Mouse (Mus musculus) liver, embryonic 12.5 days (tissue): ENCODE measurements around the gene Hnf1a. TPM values are rescaled to one million over a fixed set of nuclear protein-coding genes. Genes with fewer than 3 reads are reported as not detected.
"Not testable (repeated sequence)": the region's sequence is repeated elsewhere in the genome, so short reads cannot be mapped to it uniquely, and the experiment has no call there.

Experiments used
- ATAC-seq: fragments of 200-750 bp; cut with Nextera tagmentation; 2 replicates; pipeline ENCODE4 v1.8.0; 2017; ENCODE audit warnings: moderate number of reproducible peaks, mild to moderate bottlenecking, moderate library complexity
- H3K27ac ChIP-seq: fragments of 300-500 bp; sonication (generic); 2 replicates; pipeline ENCODE4 v1.5.1; 2016; ENCODE audit warnings: mild to moderate bottlenecking
- H3K27me3 ChIP-seq: fragments of 300-500 bp; sonication (generic); replicated peaks from 2 replicates; pipeline ENCODE4 v1.6.1; 2016; ENCODE audit warnings: mild to moderate bottlenecking, moderate library complexity
- H3K36me3 ChIP-seq: fragments of 300-500 bp; sonication (generic); 2 replicates; pipeline ENCODE4 v1.6.1; 2016; ENCODE audit warnings: mild to moderate bottlenecking, moderate library complexity
- H3K4me1 ChIP-seq: fragments of 300-500 bp; sonication (generic); 2 replicates; pipeline ENCODE4 v1.6.1; 2016
- H3K4me2 ChIP-seq: fragments of 300-500 bp; sonication (generic); 2 replicates; pipeline ENCODE4 v1.6.1; 2016; ENCODE audit warnings: mild to moderate bottlenecking, moderate library complexity
- H3K4me3 ChIP-seq: fragments of 300-500 bp; sonication (generic); 2 replicates; pipeline ENCODE4 v1.5.1; 2016; ENCODE audit warnings: mild to moderate bottlenecking, moderate library complexity
- H3K9ac ChIP-seq: fragments of 300-500 bp; sonication (generic); 2 replicates; pipeline ENCODE4 v1.6.1; 2016; ENCODE audit warnings: mild to moderate bottlenecking, moderate library complexity
- H3K9me3 ChIP-seq: fragments of 300-500 bp; sonication (generic); replicated peaks from 2 replicates; pipeline ENCODE4 v1.6.1; 2016; ENCODE audit warnings: mild to moderate bottlenecking, moderate library complexity
- WGBS: fragments of 180-500 bp; shearing (Covaris S2); methylation state at CpG from one replicate; pipeline ENCODE4 v1.1.7; 2016; ENCODE audit not compliant: insufficient replicate concordance; 5-methylcytosine and 5-hydroxymethylcytosine counted together
- polyA plus RNA-seq: library from polyadenylated mRNA; unstranded; fragments of >200 nt; fragmentation: Nextera tagmentation; extraction: Ambion mirVana; gene quantifications from 2 replicates; pipeline ENCODE4 v1.2.1, GENCODE M21; 2016

Gene Hnf1a
- polyA plus RNA-seq, 1 experiment from 2014 or later = 3.8 TPM

DNA sequence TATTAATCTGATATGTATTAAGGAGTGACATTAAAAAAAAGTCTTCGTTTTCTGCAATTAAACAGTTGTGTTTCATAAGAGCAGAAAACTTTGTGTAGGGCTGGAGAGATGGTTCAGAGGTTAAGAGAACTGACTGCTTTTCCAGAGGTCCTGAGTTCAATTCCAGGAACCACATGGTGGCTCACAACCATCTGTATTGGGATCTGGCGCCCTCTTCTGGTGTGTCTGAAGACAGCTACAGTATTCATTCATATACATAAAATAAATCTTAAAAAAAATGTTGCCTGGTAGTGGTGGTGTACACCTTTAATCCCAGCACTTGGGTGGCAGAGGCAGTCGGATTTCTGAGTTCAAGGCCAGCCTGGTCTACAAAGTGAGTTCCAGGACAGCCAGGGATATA is 29.8 kb downstream of the Hnf1a start:
- not testable (repeated sequence) for H3K4me3 ChIP-seq, H3K27me3 ChIP-seq, H3K9ac ChIP-seq, H3K9me3 ChIP-seq, H3K27ac ChIP-seq, ATAC-seq
- Histone ChIP-seq H3K4me1 (peaks cover 13% of the 10 kb centered on the region), H3K4me2 (peak overlapping the region; percentile 78), H3K36me3 (peaks cover 14% of the 10 kb centered on the region)
- WGBS = 43% methylated on average over 3 of the region's 3 CpGs

DNA sequence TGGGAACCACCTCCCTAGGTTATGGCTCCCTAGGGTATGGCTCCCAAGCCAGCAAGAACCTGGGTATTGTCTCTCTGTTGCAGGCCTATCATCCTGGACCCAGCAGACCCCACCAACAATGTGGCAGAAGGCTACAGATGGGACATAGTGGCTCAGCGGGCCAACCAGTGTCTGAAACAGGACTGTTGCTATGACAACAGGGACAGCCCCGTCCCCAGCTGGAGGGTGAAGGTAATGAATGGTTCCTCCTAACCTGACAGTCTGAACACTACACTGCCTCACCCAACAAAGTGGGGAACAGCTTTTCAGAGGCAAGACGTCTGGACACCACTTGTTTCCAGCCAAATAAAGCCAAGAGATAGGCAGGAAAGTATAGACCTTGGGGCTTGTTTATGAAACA is 35.1 kb downstream of the Hnf1a start:
- Histone ChIP-seq H3K27ac (no peak overlapping the region), H3K9ac (no peak overlapping the region), H3K4me3 (no peak overlapping the region), H3K9me3 (no peaks in the 10 kb centered on the region), H3K4me2 (no peak overlapping the region), H3K36me3 (no peaks in the 10 kb centered on the region), H3K27me3 (peaks cover 6% of the 10 kb centered on the region; the same call in 1 of the 2 replicates), H3K4me1 (0 out of 2 replicates have a peak, but pooled peaks cover 3% of the 10 kb centered on the region)
- WGBS = 33% methylated on average over 3 of the region's 3 CpGs
- no peak for ATAC-seq

DNA sequence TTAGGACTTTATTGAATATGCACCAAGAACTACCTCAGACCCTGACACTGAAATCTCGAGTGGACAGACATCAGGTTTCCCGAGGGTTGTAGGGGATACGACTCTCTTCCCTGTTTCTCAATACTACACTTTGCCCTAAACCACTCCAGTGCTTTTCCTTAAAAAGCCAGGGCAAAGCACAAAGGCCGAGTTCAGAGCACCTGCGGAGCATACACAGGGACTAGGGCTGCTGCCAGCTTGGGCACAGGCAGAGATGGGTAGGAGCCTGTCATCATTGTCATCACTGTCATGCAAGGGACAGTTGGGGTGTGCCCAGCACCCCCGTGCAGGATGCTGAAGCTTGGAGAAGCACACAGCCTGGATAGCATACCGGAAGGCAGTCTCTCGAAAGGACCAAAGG is 37.7 kb downstream of the Hnf1a start:
- no peak for ATAC-seq
- no peaks in the 10 kb centered on the region for H3K9me3 ChIP-seq

DNA sequence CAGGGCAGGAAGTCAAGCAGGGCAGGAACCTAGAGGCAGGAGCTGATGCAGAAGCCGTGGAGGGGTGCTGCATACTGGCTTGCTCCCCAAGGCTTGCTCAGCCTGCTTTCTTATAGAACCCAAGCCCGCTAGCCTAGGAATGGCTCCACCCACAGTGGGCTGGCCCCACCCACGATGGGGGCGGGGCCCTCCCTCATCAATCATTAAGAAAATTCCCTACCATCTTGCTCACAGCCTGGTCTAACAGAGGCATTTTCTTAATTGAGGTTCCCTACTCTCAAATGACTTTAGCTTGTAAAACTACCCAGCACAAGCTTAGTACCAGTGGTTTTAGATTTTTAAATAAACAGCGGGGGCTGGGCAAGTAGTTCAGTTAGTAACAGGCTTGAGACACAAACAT is 39.3 kb downstream of the Hnf1a start:
- H3K27ac ChIP-seq = no peak overlapping the region
- H3K27me3 ChIP-seq = peaks cover 10% of the 10 kb centered on the region
- H3K4me3 ChIP-seq = no peak overlapping the region
- no peak overlapping the region for H3K9ac ChIP-seq
- H3K36me3 ChIP-seq = no peaks in the 10 kb centered on the region
- ATAC-seq = no peak
- no peak overlapping the region for H3K4me2 ChIP-seq
- 45% methylated on average over 5 of the region's 5 CpGs for whole genome bisulfite sequencing
- H3K4me1 ChIP-seq = 0 out of 2 replicates have a peak, but pooled peaks cover 3% of the 10 kb centered on the region
- H3K9me3 ChIP-seq = no peaks in the 10 kb centered on the region

More for the DNA sequence above, 37.7 kb downstream of the Hnf1a start:
- WGBS = 67% methylated on average over 8 of the region's 8 CpGs
- no peak overlapping the region for H3K4me3 ChIP-seq
- no peaks in the 10 kb centered on the region for H3K36me3 ChIP-seq
- no peak overlapping the region for H3K27ac ChIP-seq
- H3K4me2 ChIP-seq = no peak overlapping the region
- no peak overlapping the region for H3K9ac ChIP-seq
- H3K27me3 ChIP-seq = peaks cover 10% of the 10 kb centered on the region
- H3K4me1 ChIP-seq = 0 out of 2 replicates have a peak, but pooled peaks cover 3% of the 10 kb centered on the region

DNA sequence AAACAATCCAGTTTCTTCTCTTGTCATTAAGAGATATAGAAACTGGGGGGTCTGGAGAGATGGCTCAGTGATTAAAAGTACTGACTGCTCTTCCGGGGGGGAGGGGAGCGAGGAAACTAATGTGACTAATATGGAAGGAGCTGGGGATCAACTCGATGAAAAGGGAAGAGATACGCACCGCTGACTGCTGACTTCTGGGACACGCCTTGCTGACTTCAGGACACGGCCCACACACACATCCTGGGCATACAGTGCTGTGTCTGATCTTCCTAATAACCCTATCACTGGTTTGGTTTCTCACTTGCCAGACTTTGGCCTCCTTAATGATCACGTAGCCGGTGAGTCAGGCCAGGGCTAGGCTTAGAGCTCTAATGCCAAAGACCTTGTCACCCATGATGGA is 44.1 kb downstream of the Hnf1a start:
- Histone ChIP-seq H3K36me3 (no peaks in the 10 kb centered on the region), H3K4me1 (peaks cover 18% of the 10 kb centered on the region), H3K4me3 (no peak overlapping the region), H3K27ac (no peak overlapping the region), H3K9me3 (no peaks in the 10 kb centered on the region), H3K4me2 (no peak overlapping the region), H3K27me3 (peaks cover 4% of the 10 kb centered on the region; the same call in 1 of the 2 replicates), H3K9ac (no peak overlapping the region)
- no peak for ATAC-seq
- WGBS = 71% methylated on average over 9 of the region's 9 CpGs

DNA sequence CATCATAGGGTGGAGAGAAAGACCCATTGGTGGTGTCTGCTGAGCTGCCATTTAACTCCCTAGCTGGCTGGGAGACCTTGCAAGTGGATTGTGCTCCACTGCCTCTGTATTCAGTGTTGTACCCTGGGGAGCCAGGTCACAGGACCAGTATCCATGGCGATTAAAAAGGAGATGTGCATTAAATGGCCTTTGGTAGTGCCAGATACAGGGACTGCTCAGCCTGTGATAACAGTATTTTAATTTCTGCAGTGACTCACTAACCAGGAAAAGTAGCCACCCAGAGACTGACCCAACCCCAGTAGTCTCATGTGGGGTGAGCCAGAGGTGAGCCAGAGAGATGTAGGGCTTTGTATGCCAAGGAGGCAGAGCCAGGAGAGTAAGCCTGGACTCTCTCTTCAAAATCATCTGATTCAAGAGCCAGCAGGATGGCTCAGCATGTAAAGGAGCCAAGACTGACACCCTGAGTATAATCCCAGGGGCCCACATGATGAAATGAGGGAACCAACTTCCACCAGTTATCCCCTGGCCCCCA is 44.7 kb downstream of the Hnf1a start:
- peaks cover 17% of the 10 kb centered on the region for H3K4me1 ChIP-seq
- no peaks in the 10 kb centered on the region for H3K9me3 ChIP-seq
- H3K27me3 ChIP-seq = peaks cover 4% of the 10 kb centered on the region; the same call in 1 of the 2 replicates
- no peak overlapping the region for H3K4me3 ChIP-seq
- H3K4me2 ChIP-seq = no peak overlapping the region
- H3K36me3 ChIP-seq = no peaks in the 10 kb centered on the region
- WGBS = 53% methylated on average over 1 of the region's 1 CpGs
- ATAC-seq = no peak
- H3K27ac ChIP-seq = no peak overlapping the region
- no peak overlapping the region for H3K9ac ChIP-seq

DNA sequence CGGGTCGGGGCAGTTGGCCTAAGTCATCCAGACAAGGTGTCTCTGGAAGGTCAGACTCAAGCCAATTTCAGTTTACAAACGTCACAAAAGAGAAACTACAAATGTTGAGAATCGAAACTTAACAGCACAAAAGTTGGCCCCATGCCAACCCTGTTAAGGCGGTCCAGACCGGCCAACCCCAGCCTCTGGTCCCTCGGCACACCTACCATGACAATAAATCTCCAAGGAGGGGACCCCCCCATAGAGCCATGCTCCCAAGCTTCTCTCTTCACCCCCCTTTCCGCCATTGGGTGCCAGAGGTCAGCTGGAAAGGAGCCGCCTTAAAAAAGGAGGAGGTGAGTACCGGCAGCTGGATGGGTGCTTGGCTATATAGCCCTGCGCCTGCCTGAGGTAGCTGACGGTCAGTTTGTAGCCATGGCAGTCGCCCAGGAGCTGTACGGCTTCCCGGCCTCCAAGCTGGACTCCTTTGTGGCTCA is 47.9 kb downstream of the Hnf1a start, which contains the start of gene Oasl1:
TSS of gene Oasl1 (plus strand) at position 243 of the 476 bp plus-strand sequence.
- no peak within 1 kb of the TSS for H3K4me3 ChIP-seq
- WGBS = 59% methylated on average over 15 of the region's 15 CpGs

DNA sequence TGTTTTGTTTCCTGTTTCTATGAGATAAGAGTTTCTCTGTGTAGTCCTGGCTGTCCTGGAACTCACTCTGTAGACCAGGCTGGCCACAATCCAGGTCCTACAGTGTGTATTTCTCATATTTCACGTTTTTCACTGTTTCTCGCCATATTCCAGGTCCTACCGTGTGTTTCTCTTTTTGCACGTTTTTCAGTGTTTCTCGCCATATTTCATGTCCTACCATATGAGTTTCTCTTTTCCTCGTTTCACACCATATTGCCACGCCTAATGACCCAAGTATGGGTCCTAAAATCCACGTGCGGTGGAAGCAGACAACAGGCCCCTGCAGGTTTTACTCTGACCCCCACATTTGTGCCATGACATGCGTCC is 48.5 kb downstream of the Hnf1a start:
- peaks cover 17% of the 10 kb centered on the region for H3K4me1 ChIP-seq
- no peak overlapping the region for H3K4me3 ChIP-seq
- ATAC-seq = peak; percentile 31; the same call in 1 of the 2 replicates
- WGBS = 45% methylated on average over 10 of the region's 10 CpGs
- H3K27ac ChIP-seq = no peak overlapping the region
- H3K9me3 ChIP-seq = no peaks in the 10 kb centered on the region
- H3K4me2 ChIP-seq = peak overlapping the region; percentile 32
- no peaks in the 10 kb centered on the region for H3K27me3 ChIP-seq
- H3K36me3 ChIP-seq = no peaks in the 10 kb centered on the region
- H3K9ac ChIP-seq = no peak overlapping the region

More for the DNA sequence above, 47.9 kb downstream of the Hnf1a start, which contains the start of gene Oasl1:
- H3K9me3 ChIP-seq = no peaks in the 10 kb centered on the region
- no peaks in the 10 kb centered on the region for H3K36me3 ChIP-seq
- H3K27me3 ChIP-seq = no peaks in the 10 kb centered on the region
- H3K27ac ChIP-seq = no peak within 1 kb of the TSS
- no peak for ATAC-seq
- H3K4me1 ChIP-seq = peaks cover 17% of the 10 kb centered on the region
- peak within 1 kb of the TSS; percentile 34 for H3K4me2 ChIP-seq
- H3K9ac ChIP-seq = no peak within 1 kb of the TSS

DNA sequence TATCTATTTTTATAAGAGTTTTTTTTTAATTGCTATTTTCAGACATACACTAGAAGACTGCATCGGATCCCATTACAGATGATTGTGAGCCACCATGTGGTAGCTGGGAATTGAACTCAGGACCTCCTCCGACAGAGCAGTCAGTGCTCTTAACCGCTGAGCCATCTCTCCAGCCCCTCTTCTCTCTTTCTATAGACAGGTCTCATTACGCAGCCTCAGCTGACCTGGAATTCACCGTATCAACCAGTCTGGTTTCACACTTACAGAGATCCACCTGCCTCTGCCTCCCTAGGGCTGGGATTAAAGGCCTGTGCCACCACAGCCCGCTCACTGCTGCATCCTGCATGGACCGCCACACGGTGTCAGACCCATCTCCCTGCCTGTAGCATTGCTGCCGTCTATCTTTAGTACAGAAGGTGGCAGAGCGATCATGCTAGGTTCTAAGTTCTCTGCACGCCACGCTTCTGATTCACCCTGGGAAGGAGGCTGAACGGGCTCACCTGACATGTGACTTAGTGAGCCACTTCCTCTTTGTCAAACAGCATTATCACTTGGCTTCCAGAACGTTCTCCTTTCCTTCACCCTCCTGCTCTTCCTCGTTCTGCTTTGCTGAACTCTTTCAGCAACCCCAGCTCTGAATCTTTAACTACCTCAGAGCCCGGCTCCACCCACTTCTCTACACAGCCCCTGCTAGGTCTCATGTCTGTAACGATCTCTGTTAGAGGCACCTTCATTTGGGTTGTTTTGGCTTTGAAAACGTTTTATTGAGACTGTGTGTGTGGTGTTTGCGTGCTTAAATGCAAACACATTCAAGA is 49.1 kb downstream of the Hnf1a start:
- H3K27me3 ChIP-seq = no peaks in the 10 kb centered on the region
- H3K4me2 ChIP-seq = peak overlapping the region; percentile 32
- WGBS = 36% methylated on average over 19 of the region's 19 CpGs
- H3K36me3 ChIP-seq = no peaks in the 10 kb centered on the region
- H3K27ac ChIP-seq = no peak overlapping the region
- no peak overlapping the region for H3K4me3 ChIP-seq
- peaks cover 17% of the 10 kb centered on the region for H3K4me1 ChIP-seq
- H3K9me3 ChIP-seq = no peaks in the 10 kb centered on the region
- ATAC-seq = peak; percentile 44; the same call in 1 of the 2 replicates
- no peak overlapping the region for H3K9ac ChIP-seq

DNA sequence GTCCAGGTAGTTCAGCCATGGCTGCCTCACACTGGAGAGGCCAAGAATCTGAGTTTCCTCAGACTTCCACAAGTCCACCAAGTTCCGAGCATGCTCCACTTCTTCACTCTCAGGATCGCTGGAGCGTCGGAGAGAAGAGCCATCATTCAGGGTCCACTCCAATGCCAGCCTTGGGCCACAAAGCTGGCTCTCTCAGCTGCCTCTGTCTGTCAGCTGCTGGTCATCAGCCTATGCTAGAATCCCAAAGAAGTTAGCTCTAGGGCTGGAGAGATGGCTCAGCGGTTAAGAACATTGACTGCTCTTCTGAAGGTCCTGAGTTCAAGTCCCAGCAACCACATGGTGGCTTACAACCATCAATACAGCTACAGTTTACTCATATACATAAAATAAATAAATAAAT is 53.5 kb downstream of the Hnf1a start:
- not testable (repeated sequence) for H3K9ac ChIP-seq, ATAC-seq, H3K27ac ChIP-seq, H3K4me2 ChIP-seq, H3K36me3 ChIP-seq, H3K9me3 ChIP-seq, H3K4me3 ChIP-seq, H3K27me3 ChIP-seq
- WGBS = 81% methylated on average over 5 of the region's 5 CpGs
- peaks cover 13% of the 10 kb centered on the region for H3K4me1 ChIP-seq

DNA sequence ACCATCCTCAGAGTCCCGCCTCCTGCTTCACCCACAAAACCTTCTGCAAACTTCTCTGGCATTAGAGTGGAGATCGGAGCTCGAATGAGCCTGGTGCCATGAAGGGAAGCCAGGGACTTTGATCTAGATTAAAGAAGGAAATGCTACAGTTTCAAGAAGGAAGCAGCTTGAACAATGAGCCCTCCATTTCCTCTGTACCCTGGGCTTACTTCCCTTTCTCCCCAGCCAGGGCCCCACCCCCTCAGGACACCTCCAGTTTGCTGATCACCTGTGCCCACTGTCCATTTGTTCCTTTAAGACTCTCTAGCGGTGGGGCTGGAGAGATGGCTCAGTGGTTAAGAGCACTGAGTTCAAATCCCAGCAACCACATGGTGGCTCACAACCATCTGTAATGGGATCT is 54.1 kb downstream of the Hnf1a start:
- no peak overlapping the region for H3K4me2 ChIP-seq
- ATAC-seq = no peak
- 41% methylated on average over 4 of the region's 4 CpGs for WGBS
- no peak overlapping the region for H3K9ac ChIP-seq
- H3K36me3 ChIP-seq = no peaks in the 10 kb centered on the region
- no peaks in the 10 kb centered on the region for H3K27me3 ChIP-seq
- no peak overlapping the region for H3K4me3 ChIP-seq
- H3K27ac ChIP-seq = no peak overlapping the region
- H3K9me3 ChIP-seq = no peaks in the 10 kb centered on the region
- H3K4me1 ChIP-seq = peaks cover 7% of the 10 kb centered on the region

DNA sequence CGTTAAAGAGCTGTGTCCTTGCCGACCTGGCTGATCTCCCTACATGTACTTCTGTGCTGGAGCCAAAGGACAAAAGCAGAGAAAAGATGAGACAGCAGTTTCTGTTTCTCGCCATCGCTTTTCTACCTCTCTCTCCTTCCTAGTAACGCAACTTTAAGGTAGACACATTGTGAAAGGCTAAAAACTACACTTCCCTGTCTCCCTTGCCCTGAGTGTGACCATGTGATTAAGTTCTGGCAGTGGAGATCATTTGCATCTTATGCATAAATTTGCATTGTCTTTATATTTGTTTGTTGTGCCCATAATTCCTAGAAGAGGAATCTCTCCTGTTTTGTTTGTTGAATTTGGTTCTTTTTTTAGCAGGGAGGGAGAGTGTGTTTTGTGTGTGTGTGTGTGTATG is 55.0 kb downstream of the Hnf1a start:
- 65% methylated on average over 5 of the region's 5 CpGs for WGBS
- no peak for ATAC-seq
- Histone ChIP-seq H3K4me2 (no peak overlapping the region), H3K27me3 (no peaks in the 10 kb centered on the region), H3K4me3 (no peak overlapping the region), H3K27ac (no peak overlapping the region), H3K9ac (no peak overlapping the region), H3K4me1 (0 out of 2 replicates have a peak, but pooled peaks cover 4% of the 10 kb centered on the region), H3K36me3 (no peaks in the 10 kb centered on the region), H3K9me3 (no peaks in the 10 kb centered on the region)
